17 mouse cellular contexts compared by ENCODE assay signal in genomic region chr19:57106513-57106912, GRCm38 (mm10).
DNase-seq lines count a peak whose midpoint lies in the region; ATAC-seq and TF ChIP-seq lines count a peak whose summit lies in the region.
"Had no signal": no experiment of that assay in that cellular context is flagged by ENCODE, and none has a peak within 500 bp of the region (broad histone marks: within the 10 kb centered on the region; RNA-seq: fewer than 3 reads in every experiment).

No protein-coding gene starts in this region.

- peak overlapping the region; percentile 17; the same call in 1 of the 2 replicates for H3K27ac ChIP-seq in heart, embryonic 15.5 days
- H3K27ac ChIP-seq in limb, embryonic 10.5 days: peak overlapping the region; percentile 17; the same call in 1 of the 2 replicates

- intact Hi-C loops in heart, postnatal 25 days (cut with DNase I): no loop called here

- peaks cover 44% of the 10 kb centered on the region for H3K4me1 ChIP-seq in heart, embryonic 15.5 days (replicated peaks)
- H3K4me1 ChIP-seq in limb, embryonic 10.5 days: peaks cover 43% of the 10 kb centered on the region
- H3K4me1 ChIP-seq in lung, adult 2 months (ENCODE audit: control insufficient read depth, insufficient read depth, low read length): peaks cover 11% of the 10 kb centered on the region

- no peak for ATAC-seq in heart, embryonic 15.5 days (replicated peaks; ENCODE audit: insufficient number of reproducible peaks, insufficient read depth, low FRiP score, low read depth)
- ATAC-seq: intestine, embryonic 16.5 days; Patski had no signal

- no peak overlapping the region for H3K4me3 ChIP-seq in heart, embryonic 15.5 days
- H3K4me3 ChIP-seq in limb, embryonic 10.5 days: no peak overlapping the region
- H3K4me3 ChIP-seq in lung, adult 2 months (replicated peaks; ENCODE audit: extremely low read depth, low read depth, low read length): no peak overlapping the region
- H3K4me3 ChIP-seq: megakaryocyte, embryonic 14.5 days had no signal

- H3K27me3 ChIP-seq in heart, embryonic 15.5 days: no peaks in the 10 kb centered on the region
- H3K27me3 ChIP-seq in limb, embryonic 10.5 days (ENCODE audit: low read depth, poor library complexity, severe bottlenecking): no peaks in the 10 kb centered on the region
- H3K27me3 ChIP-seq: Patski had no signal

- H3K4me2 ChIP-seq in heart, embryonic 15.5 days: no peak overlapping the region

- no peak overlapping the region for H3K9ac ChIP-seq in heart, embryonic 15.5 days

- no peak for TF ChIP-seq POLR2A in lung, adult 2 months (IDR thresholded peaks at IDR 0.05; ENCODE audit: borderline replicate concordance, extremely low read depth, low read depth, low read length)

- TF ChIP-seq CTCF in lung, adult 2 months (IDR thresholded peaks at IDR 0.05; ENCODE audit: insufficient read depth, low read length): no peak

- 78% methylated on average over 6 of the region's 6 CpGs for WGBS in heart, embryonic 15.5 days
- WGBS in limb, embryonic 10.5 days: 58% methylated on average over 6 of the region's 6 CpGs
- 68% methylated on average over 6 of the region's 6 CpGs for WGBS in lung, adult 2 months

- no peaks in the 10 kb centered on the region for H3K36me3 ChIP-seq in heart, embryonic 15.5 days
- no peaks in the 10 kb centered on the region for H3K36me3 ChIP-seq in limb, embryonic 10.5 days

- DNase-seq in heart, postnatal 25 days (ENCODE audit: low spot score): no peak
- DNase-seq in 3T3-L1 (ENCODE audit: low read depth, low spot score) (peak; percentile 49), adipocyte (ENCODE audit: low spot score) (peak; percentile 51)
- DNase-seq in limb, embryonic 10.5 days (ENCODE audit: low spot score): no peak
- no peak for DNase-seq in lung, adult 2 months
- DNase-seq in adrenal gland, postnatal 10 days: no peak
- DNase-seq: adrenal gland, adult 2 months; cerebellum, postnatal 36 days; gastrocnemius, postnatal 36 days; heart, postnatal 36 days; left cerebral cortex, postnatal 4 days; right cerebral cortex, postnatal 25 days; thymus, postnatal 4 days had no signal

- no peaks in the 10 kb centered on the region for H3K9me3 ChIP-seq in heart, embryonic 15.5 days (replicated peaks)
- no peaks in the 10 kb centered on the region for H3K9me3 ChIP-seq in limb, embryonic 10.5 days (replicated peaks)
- H3K9me3 ChIP-seq: megakaryocyte, embryonic 14.5 days had no signal

Comparison
In these comparisons a context has a peak if more than half of its experiments do, and no peak if none do; other contexts are left out.
1. DNase-seq: peak in 3T3-L1 (single experiment) and adipocyte (single experiment); none in heart, postnatal 25 days (single experiment), limb, embryonic 10.5 days (single experiment), lung, adult 2 months (single experiment) and adrenal gland, postnatal 10 days (single experiment).